Mouse (Mus musculus) olfactory bulb, adult 2 months (tissue): ENCODE results near the gene Snrnp35.

Source experiments
- CTCF ChIP-seq: fragments of 200-500 bp; IDR thresholded peaks from 2 replicates; pipeline ENCODE4 v1.5.1; 2012; ENCODE audit warnings: low read depth, mild to moderate bottlenecking, low read length, moderate library complexity; ENCODE audit not compliant: insufficient read depth
- POLR2A ChIP-seq: fragments of 200-500 bp; IDR thresholded peaks from 2 replicates; pipeline ENCODE4 v1.6.1; 2012; ENCODE audit warnings: mild to moderate bottlenecking, low read depth, low read length, moderate library complexity; ENCODE audit not compliant: insufficient read depth

DNA sequence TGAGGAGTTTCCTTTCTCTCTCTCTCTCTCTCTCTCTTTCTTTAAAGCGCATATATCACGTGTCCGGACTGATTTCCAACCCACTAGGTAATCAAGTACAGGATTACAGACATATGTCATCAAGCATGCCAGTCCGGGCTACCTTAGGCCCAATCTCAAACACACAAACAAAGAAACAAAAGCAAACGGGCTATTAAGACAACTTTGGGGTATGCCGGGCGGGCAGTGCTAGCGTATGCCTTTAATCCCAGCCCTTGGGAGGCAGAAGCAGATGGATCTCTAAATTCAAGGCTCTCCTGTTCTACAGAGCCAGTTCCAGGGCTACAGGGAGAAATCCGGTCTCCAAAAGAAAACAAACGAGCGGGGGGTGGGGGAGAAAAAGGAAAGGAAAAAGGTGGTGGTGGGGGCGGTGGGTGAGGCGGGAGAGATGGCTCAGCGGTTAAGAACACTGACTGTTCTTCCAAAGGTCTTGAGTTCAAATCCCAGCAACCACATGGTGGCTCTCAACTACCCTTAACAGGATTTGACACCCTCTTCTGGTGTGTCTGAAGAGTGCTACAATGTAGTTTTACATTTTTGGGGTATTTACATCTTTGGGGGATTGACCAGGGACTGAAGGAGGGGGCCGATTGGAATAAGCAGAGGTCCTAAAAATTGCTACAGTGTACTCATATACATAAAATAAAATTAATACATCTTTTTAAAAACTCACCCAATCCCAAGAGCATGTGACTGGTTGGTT lies 892 bp downstream of the Snrnp35 start:
- no peak for TF ChIP-seq POLR2A
- TF ChIP-seq CTCF: no peak
